Mouse (Mus musculus) subcutaneous adipose tissue, adult 2 months (tissue): Measurements from ENCODE around the gene Cers2. TPM values are rescaled to one million over a fixed set of nuclear protein-coding genes. Genes with fewer than 3 reads are reported as not detected.

ENCODE experiments used
- polyA plus RNA-seq: library from polyadenylated mRNA; depleted of rRNA; stranded (reverse); fragments of >200 nt; gene quantifications from 2 replicates; pipeline ENCODE4 v1.2.3, GENCODE M21; 2012; ENCODE audit warnings: low replicate concordance; rRNA removed

The Cers2 gene
- 136 and 146 TPM in 2 replicates for polyA plus RNA-seq

GRCm38 (mm10) chr3:95314486-95315093, at the start of gene Cers2:
Gene Cers2, plus strand, starts transcription at chr3:95314791.

GRCm38 (mm10) chr3:95281216-95282126, 33.1 kb upstream of the Cers2 start, which contains the start of the genes Mindy1 and Prune1:
Gene Mindy1, plus strand, starts transcription at chr3:95281345.
Gene Prune1, minus strand, starts transcription at chr3:95282076.

GRCm38 (mm10) chr3:95307100-95307499, 7.5 kb upstream of the Cers2 start, which contains the start of gene Anxa9:
Gene Anxa9, minus strand, starts transcription at chr3:95307176.

GRCm38 (mm10) chr3:95356701-95357449, 42.3 kb downstream of the Cers2 start, which contains the start of gene Setdb1:
Gene Setdb1, minus strand, starts transcription at chr3:95357202.

Other genes starting within 250 kb of the Cers2 start
- gene Pip5k1a, start 207.9 kb upstream of the Cers2 start, polyA plus RNA-seq: 18.7 and 25.1 TPM in 2 replicates
- gene Vps72, start 203.8 kb upstream of the Cers2 start, polyA plus RNA-seq: 47.2 and 66.3 TPM in 2 replicates
- gene Tmod4, start 190.3 kb upstream of the Cers2 start, polyA plus RNA-seq: 0.46 and 0.84 TPM in 2 replicates
- 48.2 and 53.5 TPM in 2 replicates for gene Scnm1, start 180.8 kb upstream of the Cers2 start, polyA plus RNA-seq
- 8.5 and 9.4 TPM in 2 replicates for gene Lysmd1, start 180.7 kb upstream of the Cers2 start, polyA plus RNA-seq
- 18.6 and 23.0 TPM in 2 replicates for gene Tnfaip8l2, start 172.4 kb upstream of the Cers2 start, polyA plus RNA-seq
- gene Sema6c, start 154.3 kb upstream of the Cers2 start, polyA plus RNA-seq: 6.0 and 30.1 TPM in 2 replicates
- gene Gabpb2, start 96.9 kb upstream of the Cers2 start, polyA plus RNA-seq: 11.3 and 19.4 TPM in 2 replicates
- gene Cdc42se1, start 86.1 kb upstream of the Cers2 start, polyA plus RNA-seq: 52.9 and 68.9 TPM in 2 replicates
- 11.7 and 16.1 TPM in 2 replicates for gene Mllt11, start 82.6 kb upstream of the Cers2 start, polyA plus RNA-seq
- gene Gm128, start 73.2 kb upstream of the Cers2 start, polyA plus RNA-seq: 0.91 TPM in 1 of 2 replicates, not detected in the other
- gene Bnipl, start 63.6 kb upstream of the Cers2 start, polyA plus RNA-seq: 0.09 and 6.4 TPM in 2 replicates
- gene Mindy1, start 33.4 kb upstream of the Cers2 start, polyA plus RNA-seq: 82.0 and 89.1 TPM in 2 replicates
- gene Prune1, start 32.7 kb upstream of the Cers2 start, polyA plus RNA-seq: 28.9 and 29.2 TPM in 2 replicates
- 4.1 and 7.0 TPM in 2 replicates for gene Anxa9, start 7.6 kb upstream of the Cers2 start, polyA plus RNA-seq
- gene Setdb1, start 42.4 kb downstream of the Cers2 start, polyA plus RNA-seq: 12.4 and 26.7 TPM in 2 replicates
- not detected in 2 replicates for gene 4930558C23Rik, start 88.0 kb downstream of the Cers2 start, polyA plus RNA-seq
- gene Arnt, start 119.6 kb downstream of the Cers2 start, polyA plus RNA-seq: 42.1 and 43.1 TPM in 2 replicates
- gene Ctsk, start 184.5 kb downstream of the Cers2 start, polyA plus RNA-seq: 18.7 and 41.3 TPM in 2 replicates
- 26.9 and 63.6 TPM in 2 replicates for gene Ctss, start 212.0 kb downstream of the Cers2 start, polyA plus RNA-seq
- not detected in 2 replicates for gene Hormad1, start 244.9 kb downstream of the Cers2 start, polyA plus RNA-seq